Mouse (Mus musculus) kidney, embryonic 15.5 days (tissue): ENCODE measurements around the gene Gpcpd1. TPM values are rescaled to one million over a fixed set of nuclear protein-coding genes. Genes with fewer than 3 reads are reported as not detected.

Experiments used
- ATAC-seq: fragments of 200-750 bp; cut with Nextera tagmentation; replicated peaks from 2 replicates; pipeline ENCODE4 v1.8.0; 2017; ENCODE audit warnings: moderate TSS enrichment; ENCODE audit not compliant: low FRiP score
- H3K27ac ChIP-seq: fragments of 300-500 bp; sonication (generic); 2 replicates; pipeline ENCODE4 v1.5.1; 2015; ENCODE audit warnings: mild to moderate bottlenecking, inconsistent platforms
- H3K27me3 ChIP-seq: fragments of 300-500 bp; sonication (generic); 2 replicates; pipeline ENCODE4 v1.6.1; 2015; ENCODE audit warnings: inconsistent platforms
- H3K36me3 ChIP-seq: fragments of 300-500 bp; sonication (generic); 2 replicates; pipeline ENCODE4 v1.6.1; 2015; ENCODE audit warnings: inconsistent platforms
- H3K4me1 ChIP-seq: fragments of 300-500 bp; sonication (generic); 2 replicates; pipeline ENCODE4 v1.6.1; 2015; ENCODE audit warnings: inconsistent platforms
- H3K4me2 ChIP-seq: fragments of 300-500 bp; sonication (generic); 2 replicates; pipeline ENCODE4 v1.6.1; 2015; ENCODE audit warnings: moderate library complexity, mild to moderate bottlenecking, inconsistent platforms
- H3K4me3 ChIP-seq: fragments of 300-500 bp; sonication (generic); replicated peaks from 2 replicates; pipeline ENCODE4 v1.5.1; 2015; ENCODE audit warnings: mild to moderate bottlenecking, inconsistent platforms
- H3K9ac ChIP-seq: fragments of 300-500 bp; sonication (generic); 2 replicates; pipeline ENCODE4 v1.6.1; 2015; ENCODE audit warnings: mild to moderate bottlenecking, inconsistent platforms
- H3K9me3 ChIP-seq: fragments of 300-500 bp; sonication (generic); replicated peaks from 2 replicates; pipeline ENCODE4 v1.6.1; 2016; ENCODE audit warnings: inconsistent platforms
- WGBS: fragments of 180-500 bp; shearing (Covaris S2); methylation state at CpG from one replicate; pipeline ENCODE4 v1.1.7; 2015; ENCODE audit warnings: mixed read lengths; 5-methylcytosine and 5-hydroxymethylcytosine counted together
- polyA plus RNA-seq: library from polyadenylated mRNA; unstranded; fragments of >200 nt; fragmentation: Nextera tagmentation; extraction: Ambion mirVana; gene quantifications from 2 replicates; pipeline ENCODE4 v1.2.1, GENCODE M21; 2015

Gene Gpcpd1
- polyA plus RNA-seq, 1 experiment from 2014 or later = 33.6 TPM

DNA sequence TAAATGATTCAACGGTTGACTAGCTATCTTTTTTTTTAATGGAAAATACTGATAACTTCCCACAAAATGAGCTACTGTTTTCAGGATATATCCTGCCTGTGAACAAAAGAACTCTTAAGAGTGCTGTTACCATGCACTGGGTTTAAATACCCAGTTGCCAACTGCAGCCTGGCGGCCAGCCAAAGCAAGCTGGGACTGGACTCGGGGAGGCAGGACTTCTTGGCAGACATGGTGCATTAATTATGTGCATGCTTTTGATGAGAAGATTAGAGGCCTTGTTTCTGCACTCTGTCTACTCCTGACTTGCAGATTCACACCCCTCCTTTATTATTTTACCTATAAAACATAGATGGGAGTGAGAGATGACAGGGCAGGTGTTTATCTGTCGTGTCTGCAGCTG is 5.3 kb downstream of the Gpcpd1 start:
- peak overlapping the region; percentile 74 for H3K27ac ChIP-seq
- no peak overlapping the region for H3K9ac ChIP-seq
- H3K4me3 ChIP-seq = no peak overlapping the region
- no peaks in the 10 kb centered on the region for H3K36me3 ChIP-seq
- H3K4me2 ChIP-seq = no peak overlapping the region
- H3K9me3 ChIP-seq = peaks cover 3% of the 10 kb centered on the region; the same call in 1 of the 2 replicates
- 33% methylated on average over 4 of the region's 4 CpGs for WGBS
- no peaks in the 10 kb centered on the region for H3K27me3 ChIP-seq
- peaks cover 13% of the 10 kb centered on the region for H3K4me1 ChIP-seq
- no peak for ATAC-seq

DNA sequence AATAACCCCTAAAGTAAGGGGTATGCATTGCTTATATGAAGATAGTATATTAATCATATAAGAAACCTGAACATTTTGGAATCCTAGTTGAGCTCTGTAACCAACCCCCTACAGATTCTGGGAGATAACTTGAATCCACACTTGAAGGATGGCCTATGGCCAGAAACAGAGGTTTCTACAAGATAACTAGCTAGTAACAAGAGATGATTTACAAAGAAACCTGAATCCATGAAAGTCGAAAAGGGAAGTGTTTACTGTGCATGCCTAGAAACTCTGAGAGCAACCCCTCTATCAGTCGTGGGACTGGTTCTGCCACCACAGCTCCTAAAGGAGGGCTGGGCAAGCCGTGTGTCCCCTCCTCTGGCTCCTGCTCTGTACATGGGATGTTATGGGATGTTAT is 7.8 kb downstream of the Gpcpd1 start:
- Histone ChIP-seq H3K36me3 (no peaks in the 10 kb centered on the region), H3K27ac (no peak overlapping the region), H3K27me3 (no peaks in the 10 kb centered on the region), H3K4me2 (no peak overlapping the region), H3K9ac (no peak overlapping the region), H3K9me3 (peaks cover 3% of the 10 kb centered on the region; the same call in 1 of the 2 replicates), H3K4me3 (no peak overlapping the region), H3K4me1 (peaks cover 30% of the 10 kb centered on the region)
- WGBS = 68% methylated on average over 3 of the region's 3 CpGs
- no peak for ATAC-seq

- H3K4me3 ChIP-seq = no peak overlapping the region
- 98% methylated on average over 3 of the region's 3 CpGs for WGBS
- no peak for ATAC-seq
- H3K9me3 ChIP-seq = peaks cover 3% of the 10 kb centered on the region; the same call in 1 of the 2 replicates
- H3K4me2 ChIP-seq = no peak overlapping the region; the same call in 1 of the 2 replicates
- H3K27ac ChIP-seq = peak overlapping the region; percentile 97; the same call in 1 of the 2 replicates
- H3K4me1 ChIP-seq = peaks cover 30% of the 10 kb centered on the region
- H3K9ac ChIP-seq = no peak overlapping the region
- no peaks in the 10 kb centered on the region for H3K27me3 ChIP-seq
- H3K36me3 ChIP-seq = no peaks in the 10 kb centered on the region
Measured at GRCm38 (mm10) chr2:132578711-132579110, 8.8 kb downstream of the Gpcpd1 start.

GRCm38 (mm10) chr2:132578059-132578458 is 9.5 kb downstream of the Gpcpd1 start:
- WGBS = under 1% methylated on average over 25 of the region's 38 CpGs
- peak overlapping the region; percentile 66 for H3K4me2 ChIP-seq
- peak; percentile 99 for ATAC-seq

DNA sequence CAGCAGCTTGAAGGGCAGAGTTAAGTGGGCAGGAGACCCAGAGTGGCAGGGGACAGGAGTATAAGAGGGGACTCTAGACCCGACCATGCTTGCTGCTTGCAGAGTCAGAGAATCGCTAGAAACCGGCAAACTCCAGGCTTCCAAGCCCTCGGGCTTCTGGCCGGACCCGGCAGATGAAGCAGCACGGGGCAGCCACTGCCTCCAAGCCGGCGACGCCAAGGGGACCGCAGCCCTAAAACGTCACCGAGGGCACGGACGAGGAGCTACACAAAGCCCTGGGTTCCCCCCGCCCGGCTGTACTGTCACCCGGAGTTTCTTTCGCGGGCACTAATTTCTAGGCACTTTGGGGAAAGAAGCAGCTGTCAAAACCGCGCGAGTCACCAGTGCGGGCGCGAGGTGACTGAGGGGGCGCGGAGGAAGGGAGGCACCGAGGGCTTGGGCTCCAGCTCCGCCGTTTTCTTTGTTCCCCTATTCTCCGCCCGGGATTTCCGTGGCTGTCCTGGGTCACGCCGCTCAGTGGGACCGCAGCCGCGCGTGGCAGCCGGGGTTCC is 10.0 kb downstream of the Gpcpd1 start:
- Histone ChIP-seq H3K9ac (peak overlapping the region; percentile 81), H3K9me3 (peaks cover 3% of the 10 kb centered on the region; the same call in 1 of the 2 replicates), H3K4me1 (peaks cover 26% of the 10 kb centered on the region), H3K27ac (peak overlapping the region; percentile 97), H3K4me2 (peak overlapping the region; percentile 66), H3K27me3 (no peaks in the 10 kb centered on the region), H3K4me3 (peak overlapping the region; percentile 74), H3K36me3 (no peaks in the 10 kb centered on the region)
- WGBS = under 1% methylated on average over 40 of the region's 41 CpGs
- ATAC-seq = peak; percentile 77

More at GRCm38 (mm10) chr2:132578059-132578458, 9.5 kb downstream of the Gpcpd1 start:
- Histone ChIP-seq H3K4me3 (peak overlapping the region; percentile 74), H3K4me1 (peaks cover 28% of the 10 kb centered on the region), H3K27me3 (no peaks in the 10 kb centered on the region), H3K36me3 (no peaks in the 10 kb centered on the region), H3K9me3 (peaks cover 3% of the 10 kb centered on the region; the same call in 1 of the 2 replicates), H3K9ac (peak overlapping the region; percentile 81), H3K27ac (peak overlapping the region; percentile 97)

DNA sequence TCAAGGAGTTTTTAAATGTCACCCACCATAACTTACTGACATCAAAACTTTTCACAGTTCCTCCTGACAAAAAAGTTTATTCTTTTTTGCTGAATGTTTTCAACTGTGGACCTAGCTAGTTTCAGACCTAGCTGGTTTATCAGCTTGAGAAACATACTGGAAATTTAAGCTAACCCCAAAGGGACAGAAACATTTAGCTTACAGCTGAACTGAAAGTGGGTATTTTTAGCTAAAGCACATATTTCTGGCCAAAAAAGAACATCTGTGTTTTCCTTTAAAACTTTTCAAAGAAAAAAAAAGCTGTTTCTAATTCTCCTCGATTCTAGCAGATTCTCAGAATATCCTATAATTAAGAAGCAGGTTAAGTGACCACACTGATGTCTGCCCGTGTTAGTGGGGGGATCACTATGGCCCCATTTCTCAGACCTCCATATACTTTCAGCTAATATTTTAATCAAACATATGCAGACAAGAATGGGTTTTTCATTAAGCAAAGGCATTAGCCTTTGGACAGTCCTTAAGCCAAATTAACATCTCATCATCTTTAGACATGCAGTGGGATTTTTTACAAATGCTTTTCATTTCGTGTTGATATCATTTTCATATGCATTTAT is 10.9 kb downstream of the Gpcpd1 start:
- peaks cover 3% of the 10 kb centered on the region; the same call in 1 of the 2 replicates for H3K9me3 ChIP-seq
- H3K4me1 ChIP-seq = peaks cover 17% of the 10 kb centered on the region
- ATAC-seq = no peak
- peak overlapping the region; percentile 74 for H3K4me3 ChIP-seq
- no peak overlapping the region for H3K27ac ChIP-seq
- no peaks in the 10 kb centered on the region for H3K27me3 ChIP-seq
- 50% methylated on average over 3 of the region's 3 CpGs for WGBS
- H3K4me2 ChIP-seq = peak overlapping the region; percentile 66
- H3K36me3 ChIP-seq = peaks cover 2% of the 10 kb centered on the region
- no peak overlapping the region for H3K9ac ChIP-seq

GRCm38 (mm10) chr2:132575759-132576439 is 11.6 kb downstream of the Gpcpd1 start:
- no peak overlapping the region for H3K9ac ChIP-seq
- peaks cover 3% of the 10 kb centered on the region; the same call in 1 of the 2 replicates for H3K9me3 ChIP-seq
- H3K4me2 ChIP-seq = peak overlapping the region; percentile 10; the same call in 1 of the 2 replicates
- 72% methylated on average over 11 of the region's 11 CpGs for WGBS
- no peak for ATAC-seq
- H3K36me3 ChIP-seq = peaks cover 8% of the 10 kb centered on the region
- H3K27ac ChIP-seq = no peak overlapping the region
- H3K4me1 ChIP-seq = peaks cover 17% of the 10 kb centered on the region
- no peak overlapping the region for H3K4me3 ChIP-seq
- no peaks in the 10 kb centered on the region for H3K27me3 ChIP-seq

DNA sequence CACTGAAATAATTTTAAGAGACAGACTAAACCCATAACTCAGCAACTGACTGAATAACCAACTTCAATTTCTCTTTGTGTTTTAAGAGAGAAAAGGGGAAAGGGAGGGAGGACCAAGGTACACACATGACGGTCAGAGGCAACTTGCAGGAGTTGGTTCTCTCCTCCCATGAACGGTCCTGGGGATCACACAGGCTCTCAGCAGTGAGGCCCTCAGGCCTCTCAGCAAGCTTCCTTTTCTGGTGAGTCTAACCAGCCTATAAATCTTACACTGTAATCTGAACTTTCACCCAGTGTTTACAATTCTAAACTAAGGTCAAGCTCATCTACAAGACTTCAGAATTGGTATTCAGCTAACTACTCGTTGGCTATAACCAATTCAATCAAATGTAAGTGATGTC is 12.3 kb downstream of the Gpcpd1 start:
- no peak overlapping the region for H3K27ac ChIP-seq
- ATAC-seq = no peak
- no peak overlapping the region for H3K9ac ChIP-seq
- H3K27me3 ChIP-seq = no peaks in the 10 kb centered on the region
- H3K36me3 ChIP-seq = peaks cover 15% of the 10 kb centered on the region
- H3K9me3 ChIP-seq = peaks cover 3% of the 10 kb centered on the region; the same call in 1 of the 2 replicates
- no peak overlapping the region for H3K4me3 ChIP-seq
- H3K4me2 ChIP-seq = peak overlapping the region; percentile 1; the same call in 1 of the 2 replicates
- peaks cover 17% of the 10 kb centered on the region for H3K4me1 ChIP-seq
- WGBS = 25% methylated on average over 3 of the region's 3 CpGs

GRCm38 (mm10) chr2:132573280-132573679 is 14.2 kb downstream of the Gpcpd1 start:
- peaks cover 17% of the 10 kb centered on the region for H3K4me1 ChIP-seq
- H3K27me3 ChIP-seq = no peaks in the 10 kb centered on the region
- WGBS = 92% methylated on average over 2 of the region's 2 CpGs

DNA sequence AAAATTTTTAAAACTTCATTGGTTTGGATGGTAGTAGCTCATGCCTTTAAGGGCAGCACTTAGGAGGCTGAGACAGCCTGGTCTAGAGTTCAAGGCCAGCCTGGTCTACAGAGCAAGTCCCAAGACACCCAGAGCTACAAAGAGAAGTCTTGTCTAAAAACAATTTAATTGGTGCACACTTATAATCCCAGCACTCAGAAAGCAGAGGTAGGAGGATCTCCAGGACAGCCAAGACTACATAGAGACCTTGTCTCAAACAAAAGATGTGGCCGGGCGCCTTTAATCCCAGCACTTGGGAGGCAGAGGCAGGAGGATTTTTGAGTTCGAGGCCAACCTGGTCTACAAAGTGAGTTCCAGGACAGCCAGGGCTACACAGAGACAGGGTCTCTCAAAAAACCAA is 14.9 kb downstream of the Gpcpd1 start:
- WGBS = 99% methylated on average over 3 of the region's 3 CpGs
- Histone ChIP-seq H3K27ac (no peak overlapping the region), H3K4me2 (no peak overlapping the region), H3K4me1 (peaks cover 17% of the 10 kb centered on the region), H3K9ac (no peak overlapping the region), H3K9me3 (no peaks in the 10 kb centered on the region), H3K27me3 (no peaks in the 10 kb centered on the region), H3K4me3 (no peak overlapping the region), H3K36me3 (peaks cover 31% of the 10 kb centered on the region)
- ATAC-seq = no peak

More at GRCm38 (mm10) chr2:132573280-132573679, 14.2 kb downstream of the Gpcpd1 start:
- no peak overlapping the region for H3K4me2 ChIP-seq
- H3K9me3 ChIP-seq = no peaks in the 10 kb centered on the region
- no peak for ATAC-seq
- peaks cover 26% of the 10 kb centered on the region for H3K36me3 ChIP-seq
- H3K27ac ChIP-seq = no peak overlapping the region
- no peak overlapping the region for H3K4me3 ChIP-seq
- H3K9ac ChIP-seq = no peak overlapping the region

DNA sequence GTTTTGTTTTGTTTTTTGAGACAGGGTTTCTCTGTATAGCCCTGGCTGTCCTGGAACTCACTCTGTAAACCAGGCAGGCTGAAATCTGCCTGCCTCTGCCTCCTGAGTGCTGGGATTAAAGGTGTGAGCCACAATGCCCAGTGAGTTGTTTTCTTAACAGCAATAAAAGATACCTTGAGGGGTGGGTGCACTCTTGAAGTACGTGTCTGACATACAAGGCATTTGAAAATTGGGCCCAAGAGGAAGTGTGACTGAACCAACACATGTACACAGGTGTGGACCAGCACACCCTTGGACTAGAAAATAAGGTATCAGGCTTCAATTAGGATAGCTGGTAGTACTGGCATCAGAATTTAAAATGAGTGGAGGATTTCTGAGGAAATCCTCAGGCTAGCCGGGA is 16.2 kb downstream of the Gpcpd1 start:
- H3K9ac ChIP-seq = no peak overlapping the region
- peaks cover 45% of the 10 kb centered on the region for H3K36me3 ChIP-seq
- no peaks in the 10 kb centered on the region for H3K9me3 ChIP-seq
- H3K4me2 ChIP-seq = no peak overlapping the region
- 90% methylated on average over 2 of the region's 2 CpGs for WGBS
- peaks cover 12% of the 10 kb centered on the region for H3K4me1 ChIP-seq
- H3K27ac ChIP-seq = no peak overlapping the region
- H3K27me3 ChIP-seq = no peaks in the 10 kb centered on the region
- no peak overlapping the region for H3K4me3 ChIP-seq
- ATAC-seq = no peak

DNA sequence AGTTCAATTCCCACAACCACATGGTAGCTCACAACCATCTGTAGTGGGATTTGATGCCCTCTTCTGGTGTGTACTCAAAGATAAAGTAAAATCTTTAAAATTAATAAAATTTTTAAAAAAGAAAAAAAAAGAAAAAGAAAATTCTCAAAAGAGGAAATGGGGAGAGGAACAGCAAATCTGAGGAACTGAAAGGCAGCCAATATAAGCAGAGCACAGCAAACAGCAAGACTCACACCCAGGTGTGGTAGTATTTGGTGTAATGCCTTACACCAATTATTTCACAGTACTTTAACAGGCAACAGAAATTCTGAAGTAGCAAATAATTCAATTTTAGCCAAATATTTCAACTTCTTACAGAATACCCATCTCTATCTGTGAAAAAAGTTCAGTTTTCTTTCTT is 16.7 kb downstream of the Gpcpd1 start:
- no peak overlapping the region for H3K9ac ChIP-seq
- no peaks in the 10 kb centered on the region for H3K27me3 ChIP-seq
- H3K9me3 ChIP-seq = no peaks in the 10 kb centered on the region
- H3K36me3 ChIP-seq = peaks cover 49% of the 10 kb centered on the region
- peaks cover 9% of the 10 kb centered on the region for H3K4me1 ChIP-seq
- no peak overlapping the region for H3K4me2 ChIP-seq
- no peak overlapping the region for H3K4me3 ChIP-seq
- H3K27ac ChIP-seq = no peak overlapping the region
- no peak for ATAC-seq
